11 mouse cellular contexts compared by ENCODE assay signal in the genomic region with DNA sequence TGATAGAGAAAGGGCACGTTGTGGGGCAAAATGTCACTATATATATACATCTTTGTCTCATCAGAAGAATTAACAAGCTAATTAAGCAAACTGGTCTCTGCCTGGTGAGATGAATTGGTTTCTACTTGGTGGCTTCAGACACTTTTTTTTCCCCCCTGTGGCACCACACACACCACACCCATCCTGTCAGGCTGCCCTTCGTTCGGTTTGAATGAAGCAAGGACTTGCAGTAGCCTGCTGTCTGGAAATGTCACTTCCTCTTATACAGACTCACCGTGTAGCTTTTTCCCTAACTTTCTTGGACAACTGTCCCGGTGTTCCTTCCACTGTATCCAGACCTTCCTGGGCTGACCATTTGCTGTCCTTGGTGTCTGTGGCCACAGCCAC.
A peak's percentile ranks its signal among the peaks of the same experiment; 100 is the strongest.
DNase-seq lines count a peak whose midpoint lies in the region; ATAC-seq lines count a peak whose summit lies in the region.
"Had no signal": no experiment of that assay in that cellular context is flagged by ENCODE, and none has a peak within 500 bp of the region (broad histone marks: within the 10 kb centered on the region; RNA-seq: fewer than 3 reads in every experiment).

No protein-coding gene starts in this region.

- H3K27ac ChIP-seq in embryonic facial prominence, embryonic 13.5 days = no peak overlapping the region
- no peak overlapping the region for H3K27ac ChIP-seq in embryonic facial prominence, embryonic 10.5 days (replicated peaks)
- peak overlapping the region; percentile 42 for H3K27ac ChIP-seq in heart, embryonic 15.5 days
- H3K27ac ChIP-seq: liver, embryonic 13.5 days had no signal

- no peak overlapping the region for H3K4me3 ChIP-seq in embryonic facial prominence, embryonic 13.5 days
- H3K4me3 ChIP-seq in embryonic facial prominence, embryonic 10.5 days = no peak overlapping the region
- H3K4me3 ChIP-seq in heart, embryonic 15.5 days = no peak overlapping the region
- H3K4me3 ChIP-seq: erythroblast, embryonic 14.5 days; liver, embryonic 13.5 days had no signal

- H3K9ac ChIP-seq in embryonic facial prominence, embryonic 13.5 days = no peak overlapping the region
- H3K9ac ChIP-seq in heart, embryonic 15.5 days = no peak overlapping the region
- H3K9ac ChIP-seq: liver, embryonic 13.5 days had no signal

- DNase-seq in embryonic facial prominence, embryonic 10.5 days (ENCODE audit: low spot score) = no peak
- DNase-seq in 416B (ENCODE audit: low read depth) = peak; percentile 66
- DNase-seq in frontal cortex, postnatal 10 days (ENCODE audit: low spot score in 2 of 2) = no peak
- no peak for DNase-seq in adipocyte (ENCODE audit: low spot score)
- DNase-seq in thymus, postnatal 0 days (ENCODE audit: low spot score) = no peak
- DNase-seq: liver, embryonic 13.5 days; right cerebral cortex, postnatal 4 days had no signal

- no peaks in the 10 kb centered on the region for H3K36me3 ChIP-seq in embryonic facial prominence, embryonic 13.5 days
- H3K36me3 ChIP-seq in embryonic facial prominence, embryonic 10.5 days (replicated peaks) = no peaks in the 10 kb centered on the region
- H3K36me3 ChIP-seq in heart, embryonic 15.5 days = no peaks in the 10 kb centered on the region
- H3K36me3 ChIP-seq: liver, embryonic 13.5 days had no signal

- no peak for ATAC-seq in embryonic facial prominence, embryonic 13.5 days (ENCODE audit: insufficient number of reproducible peaks, insufficient read depth, low FRiP score, low TSS enrichment, low read depth)
- ATAC-seq in heart, embryonic 15.5 days (replicated peaks; ENCODE audit: insufficient number of reproducible peaks, insufficient read depth, low FRiP score, low read depth) = no peak
- ATAC-seq in megakaryocyte, adult 5-6 weeks (ENCODE audit: poor library complexity, severe bottlenecking) = peak; percentile 83

- WGBS in embryonic facial prominence, embryonic 13.5 days = 58% methylated on average over 5 of the region's 5 CpGs
- 79% methylated on average over 5 of the region's 5 CpGs for WGBS in embryonic facial prominence, embryonic 10.5 days
- WGBS in heart, embryonic 15.5 days = 45% methylated on average over 5 of the region's 5 CpGs

- peaks cover 33% of the 10 kb centered on the region for H3K4me1 ChIP-seq in embryonic facial prominence, embryonic 13.5 days
- H3K4me1 ChIP-seq in embryonic facial prominence, embryonic 10.5 days = peaks cover 33% of the 10 kb centered on the region
- peaks cover 32% of the 10 kb centered on the region for H3K4me1 ChIP-seq in heart, embryonic 15.5 days (replicated peaks)

- H3K27me3 ChIP-seq in embryonic facial prominence, embryonic 13.5 days = no peaks in the 10 kb centered on the region; the same call in 1 of the 2 replicates
- peaks cover 9% of the 10 kb centered on the region; the same call in 1 of the 2 replicates for H3K27me3 ChIP-seq in embryonic facial prominence, embryonic 10.5 days (replicated peaks; ENCODE audit: low read depth, poor library complexity, severe bottlenecking)
- H3K27me3 ChIP-seq in heart, embryonic 15.5 days = no peaks in the 10 kb centered on the region

- H3K4me2 ChIP-seq in embryonic facial prominence, embryonic 13.5 days = peak overlapping the region; percentile 34
- peak overlapping the region; percentile 36; the same call in 1 of the 2 replicates for H3K4me2 ChIP-seq in heart, embryonic 15.5 days
- H3K4me2 ChIP-seq: liver, embryonic 13.5 days had no signal

- no peaks in the 10 kb centered on the region for H3K9me3 ChIP-seq in embryonic facial prominence, embryonic 13.5 days
- H3K9me3 ChIP-seq in embryonic facial prominence, embryonic 10.5 days = no peaks in the 10 kb centered on the region
- H3K9me3 ChIP-seq in heart, embryonic 15.5 days (replicated peaks) = no peaks in the 10 kb centered on the region
- H3K9me3 ChIP-seq: liver, embryonic 13.5 days had no signal
